Mouse (Mus musculus) heart, embryonic 11.5 days (tissue): ENCODE data around the gene Msto1. TPM values are rescaled to one million over a fixed set of nuclear protein-coding genes. Genes with fewer than 3 reads are reported as not detected.
"Not testable (repeated sequence)": the region's sequence is repeated elsewhere in the genome, so short reads cannot be mapped to it uniquely, and the experiment has no call there.

Experiments
- ATAC-seq: fragments of 200-750 bp; cut with Nextera tagmentation; replicated peaks from 2 replicates; pipeline ENCODE4 v1.8.0; 2017; ENCODE audit warnings: moderate library complexity; ENCODE audit not compliant: insufficient number of reproducible peaks, low FRiP score, low TSS enrichment
- H3K27ac ChIP-seq: fragments of 300-500 bp; sonication (generic); 2 replicates; pipeline ENCODE4 v1.5.1; 2014; ENCODE audit warnings: mild to moderate bottlenecking, low read depth, low read length
- H3K27me3 ChIP-seq: fragments of 300-500 bp; sonication (generic); 2 replicates; pipeline ENCODE4 v1.6.1; 2014; ENCODE audit warnings: mild to moderate bottlenecking, low read length, mixed read lengths; ENCODE audit not compliant: control insufficient read depth, insufficient read depth
- H3K36me3 ChIP-seq: fragments of 300-500 bp; sonication (generic); 2 replicates; pipeline ENCODE4 v1.6.1; 2014; ENCODE audit warnings: mild to moderate bottlenecking, low read length, moderate library complexity, mixed read lengths; ENCODE audit not compliant: control insufficient read depth, insufficient read depth
- H3K4me1 ChIP-seq: fragments of 300-500 bp; sonication (generic); 2 replicates; pipeline ENCODE4 v1.6.1; 2014; ENCODE audit warnings: low read length; ENCODE audit not compliant: control insufficient read depth, insufficient read depth
- H3K4me2 ChIP-seq: fragments of 300-500 bp; sonication (generic); 2 replicates; pipeline ENCODE4 v1.6.1; 2014; ENCODE audit warnings: mild to moderate bottlenecking, moderate library complexity
- H3K4me3 ChIP-seq: fragments of 300-500 bp; sonication (generic); 2 replicates; pipeline ENCODE4 v1.5.1; 2014; ENCODE audit warnings: low read depth, low read length
- H3K9ac ChIP-seq: fragments of 300-500 bp; sonication (generic); 2 replicates; pipeline ENCODE4 v1.6.1; 2014; ENCODE audit warnings: mild to moderate bottlenecking, low read depth, low read length, moderate library complexity
- H3K9me3 ChIP-seq: fragments of 300-500 bp; sonication (generic); replicated peaks from 2 replicates; pipeline ENCODE4 v1.6.1; 2016; ENCODE audit warnings: low read length; ENCODE audit not compliant: control insufficient read depth
- WGBS: fragments of 180-500 bp; shearing (Covaris S2); extraction: QIAGEN DNeasy Blood & Tissue Kit; methylation state at CpG from one replicate; pipeline ENCODE4 v1.1.7; 2014; ENCODE audit not compliant: insufficient replicate concordance; 5-methylcytosine and 5-hydroxymethylcytosine counted together
- polyA plus RNA-seq: library from polyadenylated mRNA; unstranded; fragments of >200 nt; fragmentation: Nextera tagmentation; extraction: Ambion mirVana; gene quantifications from 2 replicates; pipeline ENCODE4 v1.2.1, GENCODE M21; 2014

Msto1 gene
- polyA plus RNA-seq, 1 experiment from 2014 or later, result 56.9 TPM

- WGBS, result no CpG with 5 or more reads among the region's 3 CpGs
- not testable (repeated sequence) for H3K4me1 ChIP-seq, ATAC-seq
Measured at GRCm38 (mm10) chr3:88866735-88867134, 47.1 kb downstream of the Msto1 start.

GRCm38 (mm10) chr3:88862129-88862528 lies 51.7 kb downstream of the Msto1 start:
- Histone ChIP-seq H3K27me3 (no peaks in the 10 kb centered on the region), H3K4me2 (no peak overlapping the region), H3K36me3 (peaks cover 52% of the 10 kb centered on the region), H3K9ac (no peak overlapping the region), H3K27ac (no peak overlapping the region), H3K4me1 (no peaks in the 10 kb centered on the region), H3K4me3 (no peak overlapping the region), H3K9me3 (no peaks in the 10 kb centered on the region)
- WGBS, result 96% methylated on average over 3 of the region's 3 CpGs
- ATAC-seq, result no peak

More at GRCm38 (mm10) chr3:88866735-88867134, 47.1 kb downstream of the Msto1 start:
- not testable (repeated sequence) for H3K4me2 ChIP-seq, H3K27ac ChIP-seq, H3K4me3 ChIP-seq, H3K27me3 ChIP-seq, H3K9ac ChIP-seq, H3K9me3 ChIP-seq
- peaks cover 21% of the 10 kb centered on the region for H3K36me3 ChIP-seq

- ATAC-seq, result 0 out of 2 replicates have a peak, but pooled peaks have one; percentile 26
- Histone ChIP-seq H3K9ac (no peak overlapping the region), H3K9me3 (no peaks in the 10 kb centered on the region), H3K4me2 (no peak overlapping the region), H3K4me3 (no peak overlapping the region), H3K27me3 (no peaks in the 10 kb centered on the region), H3K36me3 (peaks cover 39% of the 10 kb centered on the region), H3K27ac (no peak overlapping the region), H3K4me1 (0 out of 2 replicates have a peak, but pooled peaks cover 5% of the 10 kb centered on the region)
- 60% methylated on average over 6 of the region's 6 CpGs for WGBS
Measured at GRCm38 (mm10) chr3:88855837-88856236, 58.0 kb downstream of the Msto1 start.

Other genes starting within 250 kb of the Msto1 start
- 68.2 and 69.8 TPM in 2 replicates for gene Khdc4, start 228.2 kb downstream of the Msto1 start, polyA plus RNA-seq
- gene Rit1, start 197.2 kb downstream of the Msto1 start, polyA plus RNA-seq, result 49.7 and 50.4 TPM in 2 replicates
- gene Syt11, start 138.8 kb downstream of the Msto1 start, polyA plus RNA-seq, result 11.8 and 15.8 TPM in 2 replicates
- 11.1 and 12.9 TPM in 2 replicates for gene Gon4l, start 78.8 kb downstream of the Msto1 start, polyA plus RNA-seq
- gene Ash1l, start 36.6 kb upstream of the Msto1 start, polyA plus RNA-seq, result 14.1 and 18.0 TPM in 2 replicates
- gene Dap3, start 37.2 kb upstream of the Msto1 start, polyA plus RNA-seq, result 147 and 150 TPM in 2 replicates
- 7.9 TPM in 2 replicates for gene Rusc1, start 179.3 kb upstream of the Msto1 start, polyA plus RNA-seq
- not detected in 2 replicates for gene Gm43738, start 187.1 kb upstream of the Msto1 start, polyA plus RNA-seq
- gene Fdps, start 188.0 kb upstream of the Msto1 start, polyA plus RNA-seq, result 165 and 178 TPM in 2 replicates
- 5.9 and 8.7 TPM in 2 replicates for gene Pklr, start 222.1 kb upstream of the Msto1 start, polyA plus RNA-seq
- 0.13 and 0.58 TPM in 2 replicates for gene Hcn3, start 246.2 kb upstream of the Msto1 start, polyA plus RNA-seq